Mouse (Mus musculus) hindbrain, embryonic 11.5 days (tissue): Measurements from ENCODE around the gene Klf1. TPM values are rescaled to one million over a fixed set of nuclear protein-coding genes. Genes with fewer than 3 reads are reported as not detected.
"Not testable (repeated sequence)": the region's sequence is repeated elsewhere in the genome, so short reads cannot be mapped to it uniquely, and the experiment has no call there.

Source experiments
- ATAC-seq: fragments of 200-750 bp; cut with Nextera tagmentation; 2 replicates; pipeline ENCODE4 v1.8.0; 2017; ENCODE audit warnings: mild to moderate bottlenecking, moderate TSS enrichment, moderate library complexity; ENCODE audit not compliant: low FRiP score
- DNase-seq: peaks from one replicate; pipeline ENCODE4 v3.0.0-alpha.2; 2015; ENCODE audit warnings: low spot score
- H3K27ac ChIP-seq: fragments of 300-500 bp; sonication (generic); 2 replicates; pipeline ENCODE4 v1.5.1; 2014; ENCODE audit warnings: mild to moderate bottlenecking, low read depth, low read length
- H3K27me3 ChIP-seq: fragments of 300-500 bp; sonication (generic); 2 replicates; pipeline ENCODE4 v1.6.1; 2014; ENCODE audit warnings: mild to moderate bottlenecking, low read length, moderate library complexity, mixed read lengths; ENCODE audit not compliant: control insufficient read depth, insufficient read depth
- H3K36me3 ChIP-seq: fragments of 300-500 bp; sonication (generic); 2 replicates; pipeline ENCODE4 v1.6.1; 2014; ENCODE audit warnings: mild to moderate bottlenecking, low read length, moderate library complexity, mixed read lengths; ENCODE audit not compliant: control insufficient read depth, insufficient read depth
- H3K4me1 ChIP-seq: fragments of 300-500 bp; sonication (generic); replicated peaks from 2 replicates; pipeline ENCODE4 v1.6.1; 2014; ENCODE audit warnings: low read length, mixed read lengths; ENCODE audit not compliant: control insufficient read depth, insufficient read depth
- H3K4me2 ChIP-seq: fragments of 300-500 bp; sonication (generic); replicated peaks from 2 replicates; pipeline ENCODE4 v1.6.1; 2014; ENCODE audit warnings: mild to moderate bottlenecking, low read depth, low read length
- H3K4me3 ChIP-seq: fragments of 300-500 bp; sonication (generic); 2 replicates; pipeline ENCODE4 v1.5.1; 2014; ENCODE audit warnings: low read depth, low read length
- H3K9ac ChIP-seq: fragments of 300-500 bp; sonication (generic); 2 replicates; pipeline ENCODE4 v1.6.1; 2014; ENCODE audit warnings: low read depth, low read length
- H3K9me3 ChIP-seq: fragments of 300-500 bp; sonication (generic); 2 replicates; pipeline ENCODE4 v1.6.1; 2016; ENCODE audit warnings: low read length; ENCODE audit not compliant: control insufficient read depth
- WGBS: fragments of 180-500 bp; shearing (Covaris S2); extraction: QIAGEN DNeasy Blood & Tissue Kit; methylation state at CpG from one replicate; pipeline ENCODE4 v1.1.7; 2014; 5-methylcytosine and 5-hydroxymethylcytosine counted together
- polyA plus RNA-seq: library from polyadenylated mRNA; unstranded; fragments of >200 nt; fragmentation: Nextera tagmentation; extraction: Ambion mirVana; gene quantifications from 2 replicates; pipeline ENCODE4 v1.2.1, GENCODE M21; 2014

The Klf1 gene
- polyA plus RNA-seq, 1 experiment from 2014 or later: 12.0 TPM

DNA sequence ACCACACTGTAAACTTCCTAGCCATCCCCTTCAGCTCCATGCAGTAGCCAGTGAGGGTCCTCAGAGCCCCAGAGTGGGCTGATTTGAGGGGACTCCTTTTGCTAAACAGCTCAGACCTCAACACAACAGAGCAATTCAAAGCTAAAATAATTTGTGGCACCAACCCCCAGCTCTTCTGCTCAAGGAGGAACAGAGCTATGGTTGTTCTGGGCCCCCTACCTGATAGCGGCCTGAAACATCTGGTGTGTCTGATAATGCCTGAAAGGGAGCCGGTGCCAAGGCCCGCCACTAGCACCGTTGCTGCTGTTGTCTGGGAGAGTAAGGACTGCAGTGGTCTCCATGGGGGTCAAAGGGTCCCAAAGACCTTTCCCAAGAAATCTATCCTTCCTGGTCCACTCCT lies 657 bp upstream of the Klf1 start:
- no peak overlapping the region for H3K9ac ChIP-seq
- no peaks in the 10 kb centered on the region for H3K36me3 ChIP-seq
- DNase-seq (no peak), ATAC-seq (no peak)
- peaks cover 6% of the 10 kb centered on the region for H3K27me3 ChIP-seq
- 0 out of 2 replicates have a peak, but pooled peaks cover 2% of the 10 kb centered on the region for H3K4me1 ChIP-seq
- 65% methylated on average over 4 of the region's 4 CpGs for WGBS
- H3K4me2 ChIP-seq: no peak overlapping the region
- H3K4me3 ChIP-seq: no peak overlapping the region
- no peaks in the 10 kb centered on the region for H3K9me3 ChIP-seq
- H3K27ac ChIP-seq: no peak overlapping the region

DNA sequence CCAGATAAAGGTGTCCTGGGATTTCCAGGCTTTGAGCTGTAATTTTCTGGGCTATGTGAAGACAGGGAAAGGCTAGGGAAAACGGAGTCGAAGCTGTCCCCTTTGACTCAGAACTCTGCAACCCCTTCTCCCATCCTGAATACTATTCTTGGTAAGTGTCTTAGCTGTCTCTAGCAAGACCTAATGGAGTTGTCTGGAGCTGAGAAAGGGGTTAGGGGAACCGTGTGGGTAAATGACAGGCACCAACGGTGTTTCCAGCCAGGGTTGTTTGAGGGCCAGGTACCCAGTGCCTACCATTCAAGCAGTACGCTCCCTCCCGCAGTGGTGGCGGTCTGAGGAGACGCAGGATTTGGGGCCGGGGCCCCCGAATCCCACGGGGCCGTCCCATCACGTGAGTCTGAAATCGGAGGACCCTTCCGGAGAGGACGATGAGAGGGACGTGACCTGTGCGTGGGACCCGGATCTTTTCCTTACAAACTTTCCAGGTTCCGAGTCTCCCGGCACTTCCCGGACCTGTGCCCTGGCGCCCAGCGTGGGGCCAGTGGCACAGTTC lies 715 bp downstream of the Klf1 start:
- H3K9me3 ChIP-seq: no peaks in the 10 kb centered on the region
- peak overlapping the region; percentile 68 for H3K9ac ChIP-seq
- peaks cover 6% of the 10 kb centered on the region for H3K27me3 ChIP-seq
- peak overlapping the region; percentile 52 for H3K4me3 ChIP-seq
- 0 out of 2 replicates have a peak, but pooled peaks cover 2% of the 10 kb centered on the region for H3K4me1 ChIP-seq
- ATAC-seq (peak; percentile 39; the same call in 1 of the 2 replicates), DNase-seq (no peak)
- H3K36me3 ChIP-seq: no peaks in the 10 kb centered on the region
- WGBS: 4% methylated on average over 24 of the region's 24 CpGs
- H3K27ac ChIP-seq: 0 out of 2 replicates have a peak overlapping the region, but pooled peaks have one; percentile 30
- H3K4me2 ChIP-seq: peak overlapping the region; percentile 94

DNA sequence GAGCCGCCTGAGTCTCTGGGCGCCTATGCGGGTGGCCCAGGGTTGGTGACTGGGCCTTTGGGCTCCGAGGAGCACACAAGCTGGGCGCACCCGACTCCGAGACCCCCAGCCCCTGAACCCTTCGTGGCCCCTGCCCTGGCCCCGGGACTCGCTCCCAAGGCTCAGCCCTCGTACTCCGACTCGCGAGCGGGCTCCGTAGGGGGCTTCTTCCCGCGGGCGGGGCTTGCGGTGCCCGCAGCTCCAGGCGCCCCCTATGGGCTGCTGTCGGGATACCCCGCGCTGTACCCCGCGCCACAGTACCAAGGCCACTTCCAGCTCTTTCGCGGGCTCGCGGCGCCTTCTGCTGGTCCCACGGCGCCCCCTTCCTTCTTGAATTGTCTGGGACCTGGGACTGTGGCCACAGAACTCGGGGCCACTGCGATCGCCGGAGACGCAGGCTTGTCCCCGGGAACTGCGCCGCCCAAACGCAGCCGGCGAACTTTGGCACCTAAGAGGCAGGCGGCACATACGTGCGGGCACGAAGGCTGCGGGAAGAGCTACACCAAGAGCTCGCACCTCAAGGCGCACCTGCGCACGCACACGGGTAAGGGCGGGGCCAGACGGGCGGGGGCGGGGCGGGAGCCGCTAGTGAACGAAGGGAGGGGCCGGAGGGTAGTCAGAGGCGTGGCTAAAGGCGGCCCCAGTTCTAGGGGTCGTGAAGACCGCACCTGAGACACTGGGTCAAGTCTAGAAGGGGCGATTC lies 1.4 kb downstream of the Klf1 start:
- DNase-seq (peak; percentile 93), ATAC-seq (peak; percentile 88)
- Histone ChIP-seq H3K9ac (peak overlapping the region; percentile 68), H3K4me3 (peak overlapping the region; percentile 52), H3K36me3 (no peaks in the 10 kb centered on the region), H3K4me2 (peak overlapping the region; percentile 94), H3K4me1 (0 out of 2 replicates have a peak, but pooled peaks cover 2% of the 10 kb centered on the region), H3K9me3 (no peaks in the 10 kb centered on the region), H3K27me3 (peaks cover 6% of the 10 kb centered on the region), H3K27ac (0 out of 2 replicates have a peak overlapping the region, but pooled peaks have one; percentile 30)
- under 1% methylated on average over 67 of the region's 68 CpGs for WGBS

DNA sequence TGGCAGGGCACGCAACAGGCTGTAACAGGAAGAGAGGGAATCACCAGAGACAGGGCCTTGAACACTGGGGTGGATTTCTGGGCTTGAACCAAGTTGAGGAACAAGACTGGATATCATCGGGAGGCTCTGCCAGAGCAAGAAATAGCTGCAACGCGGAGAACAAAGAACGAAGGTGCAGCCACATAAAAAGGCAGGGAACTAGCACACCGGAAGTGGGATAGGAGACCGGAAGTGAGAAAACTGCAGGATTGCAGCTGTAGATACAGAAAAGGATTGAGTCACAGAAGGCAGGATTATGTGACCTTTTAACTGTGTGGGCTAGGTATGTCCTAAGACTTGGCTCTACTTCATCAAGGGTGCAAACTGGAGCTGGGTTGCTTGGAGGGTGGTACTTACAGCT lies 2.6 kb downstream of the Klf1 start:
- 94% methylated on average over 7 of the region's 7 CpGs for WGBS
- no peak for ATAC-seq
- no peak overlapping the region for H3K4me3 ChIP-seq

DNA sequence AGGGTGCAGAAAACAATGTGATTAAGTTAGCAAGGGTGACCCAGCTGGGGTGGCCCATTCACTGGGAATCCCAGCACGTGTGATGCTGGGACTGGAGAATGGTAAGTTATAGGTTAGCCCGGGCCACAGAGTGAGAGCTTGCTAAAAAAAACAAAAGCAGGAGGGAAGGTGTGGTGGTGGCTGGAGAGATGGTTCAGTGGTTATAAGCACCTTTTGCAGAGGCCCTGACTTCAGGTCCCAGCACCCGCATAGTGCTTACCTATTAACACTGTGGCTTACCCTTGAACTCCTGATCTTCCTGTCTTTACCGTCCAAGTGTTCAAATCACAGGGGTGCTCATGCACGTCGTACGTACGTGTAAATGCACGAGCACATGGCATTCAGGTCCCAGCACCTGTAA lies 5.3 kb downstream of the Klf1 start:
- H3K4me2 ChIP-seq: no peak overlapping the region
- no peaks in the 10 kb centered on the region for H3K9me3 ChIP-seq
- H3K27me3 ChIP-seq: peaks cover 25% of the 10 kb centered on the region
- DNase-seq (no peak), ATAC-seq (no peak)
- H3K36me3 ChIP-seq: no peaks in the 10 kb centered on the region
- WGBS: 93% methylated on average over 9 of the region's 9 CpGs
- H3K4me3 ChIP-seq: no peak overlapping the region
- no peak overlapping the region for H3K27ac ChIP-seq
- 0 out of 2 replicates have a peak, but pooled peaks cover 5% of the 10 kb centered on the region for H3K4me1 ChIP-seq
- H3K9ac ChIP-seq: no peak overlapping the region

More for the DNA sequence above, 2.6 kb downstream of the Klf1 start:
- no peak for DNase-seq
- Histone ChIP-seq H3K27me3 (peaks cover 10% of the 10 kb centered on the region), H3K9me3 (no peaks in the 10 kb centered on the region), H3K9ac (no peak overlapping the region), H3K4me2 (no peak overlapping the region), H3K36me3 (no peaks in the 10 kb centered on the region), H3K4me1 (0 out of 2 replicates have a peak, but pooled peaks cover 5% of the 10 kb centered on the region), H3K27ac (no peak overlapping the region)

DNA sequence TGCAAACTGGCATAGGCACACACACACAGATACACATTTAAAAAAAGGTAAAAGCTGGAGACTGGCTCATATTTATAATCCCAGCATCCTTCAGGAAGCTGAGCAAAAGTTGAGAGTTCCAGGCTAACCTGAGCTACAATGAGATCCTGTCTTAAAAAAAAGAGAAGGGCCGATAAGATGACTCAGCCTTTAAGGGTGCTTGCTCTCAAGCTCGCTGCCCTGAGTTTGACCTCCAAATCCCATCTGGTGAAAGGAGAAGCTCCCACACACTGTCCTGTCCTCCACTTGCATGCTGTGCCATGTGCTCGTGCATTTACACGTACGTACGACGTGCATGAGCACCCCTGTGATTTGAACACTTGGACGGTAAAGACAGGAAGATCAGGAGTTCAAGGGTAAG lies 5.8 kb downstream of the Klf1 start:
- H3K27ac ChIP-seq: no peak overlapping the region
- no peaks in the 10 kb centered on the region for H3K36me3 ChIP-seq
- ATAC-seq (no peak), DNase-seq (no peak)
- H3K4me1 ChIP-seq: 0 out of 2 replicates have a peak, but pooled peaks cover 5% of the 10 kb centered on the region
- no peak overlapping the region for H3K9ac ChIP-seq
- peaks cover 29% of the 10 kb centered on the region for H3K27me3 ChIP-seq
- no peak overlapping the region for H3K4me2 ChIP-seq
- no peak overlapping the region for H3K4me3 ChIP-seq
- WGBS: 80% methylated on average over 8 of the region's 8 CpGs
- no peaks in the 10 kb centered on the region for H3K9me3 ChIP-seq

DNA sequence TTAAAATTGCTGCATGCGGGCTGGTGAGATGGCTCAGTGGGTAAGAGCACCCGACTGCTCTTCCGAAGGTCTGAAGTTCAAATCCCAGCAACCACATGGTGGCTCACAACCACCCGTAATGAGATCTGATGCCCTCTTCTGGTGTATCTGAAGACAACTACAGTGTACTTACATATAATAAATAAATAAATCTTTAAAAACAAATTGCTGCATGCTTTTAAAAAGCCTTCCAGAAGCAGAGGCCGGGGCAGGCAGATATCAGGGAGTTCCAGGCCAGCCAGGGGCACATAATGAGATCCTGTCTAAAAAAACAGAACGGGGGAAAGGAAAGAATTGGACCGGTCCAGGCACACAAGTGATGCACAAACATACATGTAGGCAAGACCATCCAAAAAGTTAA lies 6.3 kb downstream of the Klf1 start:
- peak; percentile 15; the same call in 1 of the 2 replicates for ATAC-seq
- not testable (repeated sequence) for H3K4me1 ChIP-seq, DNase-seq, H3K9ac ChIP-seq, H3K27ac ChIP-seq, H3K9me3 ChIP-seq, H3K36me3 ChIP-seq
- Histone ChIP-seq H3K27me3 (peaks cover 34% of the 10 kb centered on the region), H3K4me2 (peak overlapping the region; percentile 75), H3K4me3 (peak overlapping the region; percentile 41; the same call in 1 of the 2 replicates)
- 29% methylated on average over 6 of the region's 7 CpGs for WGBS

DNA sequence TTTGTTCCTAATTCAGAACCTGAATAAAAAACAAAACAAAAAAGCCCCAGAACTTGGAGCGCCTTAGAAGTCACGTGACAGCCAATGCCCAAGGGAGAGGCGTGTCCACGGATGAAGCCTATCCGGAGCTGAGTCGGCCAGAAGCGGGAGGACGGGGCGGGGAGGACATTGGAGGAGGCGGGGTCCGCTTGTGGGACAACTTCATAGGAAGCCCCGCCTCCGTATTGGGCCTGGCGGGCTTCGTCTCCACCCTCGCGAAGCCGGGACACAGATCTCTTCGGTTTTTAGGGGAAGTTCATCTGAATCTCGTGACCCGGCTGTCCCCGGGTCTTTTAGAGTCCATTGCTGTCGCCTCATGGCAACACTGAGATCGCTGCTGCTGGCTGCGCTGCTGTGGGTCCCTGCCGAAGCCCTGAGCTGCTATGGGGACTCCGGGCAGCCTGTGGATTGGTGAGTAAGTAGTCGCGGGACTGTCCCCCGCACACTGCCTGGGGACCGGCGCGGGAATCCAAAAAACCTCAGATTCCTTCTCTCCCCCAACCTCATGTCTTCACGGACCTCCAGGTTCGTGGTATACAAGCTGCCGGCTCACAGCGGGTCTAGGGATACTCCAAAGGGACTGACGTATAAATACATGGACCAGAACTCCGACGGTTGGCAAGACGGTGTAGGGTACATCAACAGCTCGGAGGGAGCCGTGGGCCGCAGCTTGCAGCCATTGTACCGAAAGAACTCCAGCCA lies 6.9 kb downstream of the Klf1 start, which contains the start of gene Dnase2a:
Dnase2a (plus strand) TSS at position 140 of the 741 bp plus-strand sequence.
- 1% methylated on average over 45 of the region's 45 CpGs for WGBS
- H3K27ac ChIP-seq: no peak within 1 kb of the TSS
- peaks cover 39% of the 10 kb centered on the region for H3K27me3 ChIP-seq
- no peaks in the 10 kb centered on the region for H3K36me3 ChIP-seq
- H3K4me1 ChIP-seq: 0 out of 2 replicates have a peak, but pooled peaks cover 7% of the 10 kb centered on the region
- ATAC-seq (peak; percentile 91), DNase-seq (peak; percentile 95)
- H3K4me3 ChIP-seq: peak within 1 kb of the TSS; percentile 41
- peak within 1 kb of the TSS; percentile 75 for H3K4me2 ChIP-seq
- no peaks in the 10 kb centered on the region for H3K9me3 ChIP-seq
- H3K9ac ChIP-seq: peak within 1 kb of the TSS; percentile 52; the same call in 1 of the 2 replicates
